Mouse (Mus musculus): ENCODE measurements around the gene Slc41a1. TPM values are rescaled to one million over a fixed set of nuclear protein-coding genes. Genes with fewer than 3 reads are reported as not detected.

Gene Slc41a1
- polyA plus RNA-seq, 1 experiment, result 73.5 TPM

GRCm38 (mm10) chr1:131844883-131845282 lies 17.6 kb downstream of the Slc41a1 start:
- DNase-seq, result no peak
- no peak overlapping the region for H3K4me3 ChIP-seq (ENCODE audit: control insufficient read depth, insufficient read depth, low read length)
- peaks cover 26% of the 10 kb centered on the region for H3K36me3 ChIP-seq (ENCODE audit: control insufficient read depth, insufficient read depth, low read length)
- H3K27ac ChIP-seq (ENCODE audit: control insufficient read depth, insufficient read depth, low read length), result no peak overlapping the region
- H3K4me1 ChIP-seq (replicated peaks; ENCODE audit: control insufficient read depth, insufficient read depth, low read length), result no peaks in the 10 kb centered on the region
- no peaks in the 10 kb centered on the region for H3K27me3 ChIP-seq (ENCODE audit: control insufficient read depth, insufficient read depth, low read length)
- TF ChIP-seq CTCF (IDR thresholded peaks at IDR 0.05; ENCODE audit: borderline replicate concordance, control insufficient read depth, extremely low read depth, insufficient read depth, low read length, poor library complexity) (no peak), POLR2A (IDR thresholded peaks at IDR 0.05; ENCODE audit: control insufficient read depth, extremely low read depth, insufficient read depth, low read length, poor library complexity) (no peak)
- WGBS, result 95% methylated on average over 8 of the region's 8 CpGs

GRCm38 (mm10) chr1:131846255-131846654 lies 19.0 kb downstream of the Slc41a1 start:
- peak; percentile 65 for DNase-seq
- Histone ChIP-seq H3K4me1 (replicated peaks; ENCODE audit: control insufficient read depth, insufficient read depth, low read length) (no peaks in the 10 kb centered on the region), H3K4me3 (ENCODE audit: control insufficient read depth, insufficient read depth, low read length) (no peak overlapping the region), H3K36me3 (ENCODE audit: control insufficient read depth, insufficient read depth, low read length) (peaks cover 22% of the 10 kb centered on the region), H3K27me3 (ENCODE audit: control insufficient read depth, insufficient read depth, low read length) (no peaks in the 10 kb centered on the region), H3K27ac (ENCODE audit: control insufficient read depth, insufficient read depth, low read length) (no peak overlapping the region)
- no peak for TF ChIP-seq POLR2A (IDR thresholded peaks at IDR 0.05; ENCODE audit: control insufficient read depth, extremely low read depth, insufficient read depth, low read length, poor library complexity)
- TF ChIP-seq CTCF (IDR thresholded peaks at IDR 0.05; ENCODE audit: borderline replicate concordance, control insufficient read depth, extremely low read depth, insufficient read depth, low read length, poor library complexity), result peak; percentile 65; the same call in 1 of the 2 replicates
- WGBS, result 92% methylated on average over 5 of the region's 5 CpGs

- Histone ChIP-seq H3K4me1 (replicated peaks; ENCODE audit: control insufficient read depth, insufficient read depth, low read length) (no peaks in the 10 kb centered on the region), H3K36me3 (ENCODE audit: control insufficient read depth, insufficient read depth, low read length) (no peaks in the 10 kb centered on the region), H3K27me3 (ENCODE audit: control insufficient read depth, insufficient read depth, low read length) (no peaks in the 10 kb centered on the region), H3K4me3 (ENCODE audit: control insufficient read depth, insufficient read depth, low read length) (no peak overlapping the region), H3K27ac (ENCODE audit: control insufficient read depth, insufficient read depth, low read length) (no peak overlapping the region)
- DNase-seq, result no peak
- WGBS, result 92% methylated on average over 4 of the region's 4 CpGs
- TF ChIP-seq POLR2A (IDR thresholded peaks at IDR 0.05; ENCODE audit: control insufficient read depth, extremely low read depth, insufficient read depth, low read length, poor library complexity) (no peak), CTCF (IDR thresholded peaks at IDR 0.05; ENCODE audit: borderline replicate concordance, control insufficient read depth, extremely low read depth, insufficient read depth, low read length, poor library complexity) (no peak)
Observed at GRCm38 (mm10) chr1:131861811-131862210, 34.5 kb downstream of the Slc41a1 start.

- Histone ChIP-seq H3K27me3 (ENCODE audit: control insufficient read depth, insufficient read depth, low read length) (no peaks in the 10 kb centered on the region), H3K36me3 (ENCODE audit: control insufficient read depth, insufficient read depth, low read length) (0 out of 2 replicates have a peak, but pooled peaks cover 2% of the 10 kb centered on the region), H3K4me3 (ENCODE audit: control insufficient read depth, insufficient read depth, low read length) (no peak overlapping the region), H3K27ac (ENCODE audit: control insufficient read depth, insufficient read depth, low read length) (no peak overlapping the region), H3K4me1 (replicated peaks; ENCODE audit: control insufficient read depth, insufficient read depth, low read length) (peaks cover 8% of the 10 kb centered on the region)
- 89% methylated on average over 5 of the region's 5 CpGs for WGBS
- no peak for TF ChIP-seq POLR2A (IDR thresholded peaks at IDR 0.05; ENCODE audit: control insufficient read depth, extremely low read depth, insufficient read depth, low read length, poor library complexity)
- TF ChIP-seq CTCF (IDR thresholded peaks at IDR 0.05; ENCODE audit: borderline replicate concordance, control insufficient read depth, extremely low read depth, insufficient read depth, low read length, poor library complexity), result no peak
- no peak for DNase-seq
Observed at GRCm38 (mm10) chr1:131865596-131865995, 38.3 kb downstream of the Slc41a1 start.

GRCm38 (mm10) chr1:131866304-131866999 lies 39.2 kb downstream of the Slc41a1 start:
- WGBS, result 42% methylated on average over 6 of the region's 6 CpGs
- H3K4me3 ChIP-seq (ENCODE audit: control insufficient read depth, insufficient read depth, low read length), result no peak overlapping the region

GRCm38 (mm10) chr1:131867093-131867945 lies 40.0 kb downstream of the Slc41a1 start, which contains the start of gene Rab29:
Gene Rab29 (plus strand): TSS chr1:131867224.
- Histone ChIP-seq H3K4me3 (ENCODE audit: control insufficient read depth, insufficient read depth, low read length) (peak within 1 kb of the TSS; percentile 99), H3K27me3 (ENCODE audit: control insufficient read depth, insufficient read depth, low read length) (no peaks in the 10 kb centered on the region), H3K36me3 (ENCODE audit: control insufficient read depth, insufficient read depth, low read length) (peaks cover 8% of the 10 kb centered on the region; the same call in 1 of the 2 replicates), H3K4me1 (replicated peaks; ENCODE audit: control insufficient read depth, insufficient read depth, low read length) (peaks cover 8% of the 10 kb centered on the region), H3K27ac (ENCODE audit: control insufficient read depth, insufficient read depth, low read length) (peak within 1 kb of the TSS; percentile 53; the same call in 1 of the 2 replicates)
- DNase-seq, result peak; percentile 89
- TF ChIP-seq CTCF (IDR thresholded peaks at IDR 0.05; ENCODE audit: borderline replicate concordance, control insufficient read depth, extremely low read depth, insufficient read depth, low read length, poor library complexity) (peak; percentile 95), POLR2A (IDR thresholded peaks at IDR 0.05; ENCODE audit: control insufficient read depth, extremely low read depth, insufficient read depth, low read length, poor library complexity) (no peak)
- under 1% methylated on average over 46 of the region's 46 CpGs for WGBS

More at GRCm38 (mm10) chr1:131866304-131866999, 39.2 kb downstream of the Slc41a1 start:
- no peak overlapping the region for H3K27ac ChIP-seq (ENCODE audit: control insufficient read depth, insufficient read depth, low read length)
- no peaks in the 10 kb centered on the region for H3K27me3 ChIP-seq (ENCODE audit: control insufficient read depth, insufficient read depth, low read length)
- 0 out of 2 replicates have a peak, but pooled peaks cover 5% of the 10 kb centered on the region for H3K36me3 ChIP-seq (ENCODE audit: control insufficient read depth, insufficient read depth, low read length)
- TF ChIP-seq POLR2A (IDR thresholded peaks at IDR 0.05; ENCODE audit: control insufficient read depth, extremely low read depth, insufficient read depth, low read length, poor library complexity), result no peak
- no peak for TF ChIP-seq CTCF (IDR thresholded peaks at IDR 0.05; ENCODE audit: borderline replicate concordance, control insufficient read depth, extremely low read depth, insufficient read depth, low read length, poor library complexity)
- no peak for DNase-seq
- peaks cover 8% of the 10 kb centered on the region for H3K4me1 ChIP-seq (replicated peaks; ENCODE audit: control insufficient read depth, insufficient read depth, low read length)

Data from thymus, adult 2 months (tissue).